Mouse (Mus musculus): ENCODE results near the gene Slc36a3. TPM values are rescaled to one million over a fixed set of nuclear protein-coding genes. Genes with fewer than 3 reads are reported as not detected.

Slc36a3 gene
- polyA plus RNA-seq, 1 experiment from 2014 or later: not detected

Other genes starting within 250 kb of the Slc36a3 start
- 20.9 and 26.3 TPM in 2 replicates for gene Gpx3, start 249.3 kb downstream of the Slc36a3 start, polyA plus RNA-seq (2015; fragmentation: Nextera tagmentation; extraction: Ambion mirVana)
- 5.1 and 5.8 TPM in 2 replicates for gene Tnip1, start 188.8 kb downstream of the Slc36a3 start, polyA plus RNA-seq (2015; fragmentation: Nextera tagmentation; extraction: Ambion mirVana)
- gene Anxa6, start 118.3 kb downstream of the Slc36a3 start, polyA plus RNA-seq (2015; fragmentation: Nextera tagmentation; extraction: Ambion mirVana): 45.3 and 50.2 TPM in 2 replicates
- gene Ccdc69, start 73.6 kb downstream of the Slc36a3 start, polyA plus RNA-seq (2015; fragmentation: Nextera tagmentation; extraction: Ambion mirVana): 0.96 and 1.1 TPM in 2 replicates
- gene Gm2a, start 53.6 kb downstream of the Slc36a3 start, polyA plus RNA-seq (2015; fragmentation: Nextera tagmentation; extraction: Ambion mirVana): 9.6 and 10.6 TPM in 2 replicates
- gene Slc36a2, start 33.4 kb upstream of the Slc36a3 start, polyA plus RNA-seq (2015; fragmentation: Nextera tagmentation; extraction: Ambion mirVana): 9.2 and 10.0 TPM in 2 replicates
- 1.4 and 1.8 TPM in 2 replicates for gene Slc36a1, start 52.6 kb upstream of the Slc36a3 start, polyA plus RNA-seq (2015; fragmentation: Nextera tagmentation; extraction: Ambion mirVana)
- gene Fat2, start 184.9 kb upstream of the Slc36a3 start, polyA plus RNA-seq (2015; fragmentation: Nextera tagmentation; extraction: Ambion mirVana): not detected in 2 replicates

Measured in liver, embryonic 13.5 days (tissue).